22 mouse cellular contexts compared by ENCODE assay signal in genomic region chr7:44916881-44917280, GRCm38 (mm10). TPM values are rescaled to one million over a fixed set of nuclear protein-coding genes. Genes with fewer than 3 reads are reported as not detected.
DNase-seq lines count a peak whose midpoint lies in the region; ATAC-seq and TF ChIP-seq lines count a peak whose summit lies in the region.
"Had no signal": no experiment of that assay in that cellular context is flagged by ENCODE, and none has a peak within 500 bp of the region (broad histone marks: within the 10 kb centered on the region; RNA-seq: fewer than 3 reads in every experiment).

No protein-coding gene starts in this region.

- no peaks in the 10 kb centered on the region for H3K27me3 ChIP-seq in intestine, embryonic 14.5 days (replicated peaks; ENCODE audit: control insufficient read depth, insufficient read depth, low read length)
- no peaks in the 10 kb centered on the region for H3K27me3 ChIP-seq in intestine, embryonic 15.5 days (replicated peaks)
- H3K27me3 ChIP-seq in liver, embryonic 12.5 days (replicated peaks), result no peaks in the 10 kb centered on the region
- H3K27me3 ChIP-seq in limb, embryonic 15.5 days, result no peaks in the 10 kb centered on the region
- H3K27me3 ChIP-seq: limb, embryonic 12.5 days had no signal

- WGBS in intestine, embryonic 14.5 days, result 86% methylated on average over 4 of the region's 4 CpGs
- 89% methylated on average over 4 of the region's 4 CpGs for WGBS in intestine, embryonic 15.5 days
- WGBS in liver, embryonic 12.5 days (ENCODE audit: insufficient replicate concordance), result 84% methylated on average over 4 of the region's 4 CpGs
- WGBS in limb, embryonic 15.5 days, result 88% methylated on average over 4 of the region's 4 CpGs

- peak; percentile 28; the same call in 1 of the 2 replicates for ATAC-seq in intestine, embryonic 14.5 days (replicated peaks; ENCODE audit: low FRiP score, low TSS enrichment, low read depth)
- no peak for ATAC-seq in intestine, embryonic 15.5 days
- ATAC-seq in liver, embryonic 12.5 days, result no peak
- 0 out of 2 replicates have a peak, but pooled peaks have one; percentile 30 for ATAC-seq in limb, embryonic 15.5 days (ENCODE audit: insufficient number of reproducible peaks, low FRiP score, low TSS enrichment, low read depth)
- no peak for ATAC-seq in granulocyte monocyte progenitor cell, adult 5-6 weeks (replicated peaks; ENCODE audit: poor library complexity, severe bottlenecking)
- ATAC-seq: forebrain, embryonic 16.5 days had no signal

- H3K9me3 ChIP-seq in intestine, embryonic 14.5 days (ENCODE audit: control insufficient read depth, low read length), result no peaks in the 10 kb centered on the region
- no peaks in the 10 kb centered on the region for H3K9me3 ChIP-seq in intestine, embryonic 15.5 days
- no peaks in the 10 kb centered on the region for H3K9me3 ChIP-seq in liver, embryonic 12.5 days (replicated peaks)
- H3K9me3 ChIP-seq in limb, embryonic 15.5 days, result no peaks in the 10 kb centered on the region
- H3K9me3 ChIP-seq: limb, embryonic 12.5 days had no signal

- DNase-seq in gastrocnemius, adult 2 months, result no peak
- no peak for DNase-seq in gastrocnemius, postnatal 10 days
- DNase-seq in intestine, embryonic 14.5 days (ENCODE audit: low spot score), result no peak
- no peak for DNase-seq in liver
- DNase-seq: adrenal gland, adult 8-10 months; cerebellum, adult 18-20 months; kidney, postnatal 25 days; layer of hippocampus, postnatal 36 days; lung, postnatal 14 days; thymus, postnatal 14 days had no signal

- H3K36me3 ChIP-seq in intestine, embryonic 14.5 days (ENCODE audit: control insufficient read depth, insufficient read depth, low read length), result peaks cover 49% of the 10 kb centered on the region
- H3K36me3 ChIP-seq in intestine, embryonic 15.5 days, result peaks cover 25% of the 10 kb centered on the region
- peaks cover 96% of the 10 kb centered on the region for H3K36me3 ChIP-seq in liver, embryonic 12.5 days
- H3K36me3 ChIP-seq in limb, embryonic 15.5 days, result peaks cover 62% of the 10 kb centered on the region

- H3K9ac ChIP-seq in intestine, embryonic 14.5 days (ENCODE audit: low read length), result no peak overlapping the region
- no peak overlapping the region for H3K9ac ChIP-seq in intestine, embryonic 15.5 days
- no peak overlapping the region for H3K9ac ChIP-seq in liver, embryonic 12.5 days
- no peak overlapping the region for H3K9ac ChIP-seq in limb, embryonic 15.5 days
- H3K9ac ChIP-seq: limb, embryonic 12.5 days had no signal

- intact Hi-C loops in gastrocnemius, adult 2 months (cut with DNase I), result no loop called here

- no peak overlapping the region for H3K4me3 ChIP-seq in gastrocnemius, adult 2 months
- no peak overlapping the region for H3K4me3 ChIP-seq in intestine, embryonic 14.5 days (ENCODE audit: low read depth, low read length)
- H3K4me3 ChIP-seq in intestine, embryonic 15.5 days (replicated peaks), result no peak overlapping the region
- no peak overlapping the region for H3K4me3 ChIP-seq in liver, embryonic 12.5 days
- H3K4me3 ChIP-seq in limb, embryonic 15.5 days, result no peak overlapping the region
- H3K4me3 ChIP-seq: erythroblast, embryonic 14.5 days; limb, embryonic 12.5 days; myocyte had no signal

- TF ChIP-seq CTCF in gastrocnemius, adult 2 months (IDR thresholded peaks at IDR 0.05), result no peak

- H3K4me1 ChIP-seq in intestine, embryonic 14.5 days (replicated peaks; ENCODE audit: control insufficient read depth, insufficient read depth, low read length), result no peaks in the 10 kb centered on the region
- peaks cover 4% of the 10 kb centered on the region; the same call in 1 of the 2 replicates for H3K4me1 ChIP-seq in intestine, embryonic 15.5 days (replicated peaks)
- peaks cover 39% of the 10 kb centered on the region for H3K4me1 ChIP-seq in liver, embryonic 12.5 days
- 0 out of 2 replicates have a peak, but pooled peaks cover 4% of the 10 kb centered on the region for H3K4me1 ChIP-seq in limb, embryonic 15.5 days
- H3K4me1 ChIP-seq: limb, embryonic 12.5 days had no signal

- no peak overlapping the region for H3K4me2 ChIP-seq in intestine, embryonic 14.5 days (ENCODE audit: low read length)
- no peak overlapping the region for H3K4me2 ChIP-seq in intestine, embryonic 15.5 days (replicated peaks)
- H3K4me2 ChIP-seq in liver, embryonic 12.5 days, result no peak overlapping the region
- H3K4me2 ChIP-seq in limb, embryonic 15.5 days, result no peak overlapping the region
- H3K4me2 ChIP-seq: heart, embryonic 11.5 days; limb, embryonic 12.5 days had no signal

- peak overlapping the region; percentile 81 for H3K27ac ChIP-seq in gastrocnemius, adult 2 months
- H3K27ac ChIP-seq in intestine, embryonic 14.5 days (ENCODE audit: low read depth), result no peak overlapping the region
- H3K27ac ChIP-seq in intestine, embryonic 15.5 days, result no peak overlapping the region
- 0 out of 2 replicates have a peak overlapping the region, but pooled peaks have one; percentile 74 for H3K27ac ChIP-seq in liver, embryonic 12.5 days
- H3K27ac ChIP-seq in limb, embryonic 15.5 days, result no peak overlapping the region
- H3K27ac ChIP-seq: limb, embryonic 12.5 days had no signal

RNA-seq across cellular contexts. Expression of gene Ap2a1, which starts 12.4 kb away (rescaled TPM):
- 10 to 100 TPM; 59.1 to 62.6 TPM for total RNA-seq in gastrocnemius, adult 2 months (2021)
- 10 to 100 TPM; 59.0 to 65.0 TPM for total RNA-seq in gastrocnemius, postnatal 10 days (2021)
- 62.9 and 68.3 TPM in 2 replicates for polyA plus RNA-seq in intestine, embryonic 14.5 days (2014; fragmentation: Nextera tagmentation; extraction: Ambion mirVana)
- polyA plus RNA-seq in intestine, embryonic 15.5 days (2015; fragmentation: Nextera tagmentation; extraction: Ambion mirVana), result 60.1 and 65.0 TPM in 2 replicates
- 85.1 and 86.5 TPM in 2 replicates for polyA plus RNA-seq in liver, embryonic 12.5 days (2016; fragmentation: Nextera tagmentation; extraction: Ambion mirVana)
- 68.8 and 71.9 TPM in 2 replicates for polyA plus RNA-seq in limb, embryonic 15.5 days (2015; fragmentation: Nextera tagmentation; extraction: Ambion mirVana)
- total RNA-seq in granulocyte monocyte progenitor cell, adult 5-6 weeks (2014; fragmentation: Nextera tagmentation), result 40.8 and 84.2 TPM in 2 replicates
- 28.6 and 30.1 TPM in 2 replicates for total RNA-seq in granulocyte monocyte progenitor cell, adult 5-6 weeks (2017)

RNA-seq across cellular contexts. Expression of gene Fuz, which starts 21.0 kb away (rescaled TPM):
- total RNA-seq in gastrocnemius, adult 2 months (2021), result 10 to 100 TPM; 16.4 to 18.6 TPM
- total RNA-seq in gastrocnemius, postnatal 10 days (2021), result 10 to 100 TPM; 15.0 to 18.1 TPM
- polyA plus RNA-seq in intestine, embryonic 14.5 days (2014; fragmentation: Nextera tagmentation; extraction: Ambion mirVana), result 17.8 and 19.7 TPM in 2 replicates
- polyA plus RNA-seq in intestine, embryonic 15.5 days (2015; fragmentation: Nextera tagmentation; extraction: Ambion mirVana), result 17.0 and 18.8 TPM in 2 replicates
- 9.0 and 11.4 TPM in 2 replicates for polyA plus RNA-seq in liver, embryonic 12.5 days (2016; fragmentation: Nextera tagmentation; extraction: Ambion mirVana)
- 22.8 and 24.2 TPM in 2 replicates for polyA plus RNA-seq in limb, embryonic 15.5 days (2015; fragmentation: Nextera tagmentation; extraction: Ambion mirVana)
- 13.6 TPM in 2 replicates for total RNA-seq in granulocyte monocyte progenitor cell, adult 5-6 weeks (2014; fragmentation: Nextera tagmentation)
- 16.5 and 18.0 TPM in 2 replicates for total RNA-seq in granulocyte monocyte progenitor cell, adult 5-6 weeks (2017)

RNA-seq across cellular contexts. Expression of gene Med25, which starts 24.4 kb away (rescaled TPM):
- total RNA-seq in gastrocnemius, adult 2 months (2021), result 10 to 100 TPM; 53.1 to 68.5 TPM
- total RNA-seq in gastrocnemius, postnatal 10 days (2021), result 10 to 100 TPM; 44.7 to 53.5 TPM
- 66.2 and 75.8 TPM in 2 replicates for polyA plus RNA-seq in intestine, embryonic 14.5 days (2014; fragmentation: Nextera tagmentation; extraction: Ambion mirVana)
- polyA plus RNA-seq in intestine, embryonic 15.5 days (2015; fragmentation: Nextera tagmentation; extraction: Ambion mirVana), result 88.2 and 91.8 TPM in 2 replicates
- polyA plus RNA-seq in liver, embryonic 12.5 days (2016; fragmentation: Nextera tagmentation; extraction: Ambion mirVana), result 60.4 and 61.0 TPM in 2 replicates
- 103 and 109 TPM in 2 replicates for polyA plus RNA-seq in limb, embryonic 15.5 days (2015; fragmentation: Nextera tagmentation; extraction: Ambion mirVana)
- 26.7 and 51.2 TPM in 2 replicates for total RNA-seq in granulocyte monocyte progenitor cell, adult 5-6 weeks (2014; fragmentation: Nextera tagmentation)
- total RNA-seq in granulocyte monocyte progenitor cell, adult 5-6 weeks (2017), result 9.2 and 15.6 TPM in 2 replicates

RNA-seq across cellular contexts. Expression of gene Tsks, which starts 26.1 kb away (rescaled TPM):
- not detected for total RNA-seq in gastrocnemius, adult 2 months (2021)
- total RNA-seq in gastrocnemius, postnatal 10 days (2021), result not detected
- not detected in 2 replicates for polyA plus RNA-seq in intestine, embryonic 14.5 days (2014; fragmentation: Nextera tagmentation; extraction: Ambion mirVana)
- 0.14 TPM in 1 of 2 replicates, not detected in the other for polyA plus RNA-seq in intestine, embryonic 15.5 days (2015; fragmentation: Nextera tagmentation; extraction: Ambion mirVana)
- polyA plus RNA-seq in liver, embryonic 12.5 days (2016; fragmentation: Nextera tagmentation; extraction: Ambion mirVana), result 0.33 TPM in 1 of 2 replicates, not detected in the other
- polyA plus RNA-seq in limb, embryonic 15.5 days (2015; fragmentation: Nextera tagmentation; extraction: Ambion mirVana), result 0.17 TPM in 1 of 2 replicates, not detected in the other
- total RNA-seq in granulocyte monocyte progenitor cell, adult 5-6 weeks (2014; fragmentation: Nextera tagmentation), result not detected in 2 replicates
- 0.17 TPM in 1 of 2 replicates, not detected in the other for total RNA-seq in granulocyte monocyte progenitor cell, adult 5-6 weeks (2017)
- total RNA-seq: adrenal gland, adult 8-10 months; gastrocnemius, adult 8-10 months; neutrophil, adult 5-6 weeks had no signal
- polyA plus RNA-seq: erythroblast, embryonic 14.5 days; heart, embryonic 11.5 days; myocyte; small intestine, adult 2 months had no signal

RNA-seq across cellular contexts. Expression of gene Ptov1, which starts 47.3 kb away (rescaled TPM):
- 100 to 1,000 TPM; 126 to 137 TPM for total RNA-seq in gastrocnemius, adult 2 months (2021)
- 100 to 1,000 TPM; 210 to 216 TPM for total RNA-seq in gastrocnemius, postnatal 10 days (2021)
- 318 and 338 TPM in 2 replicates for polyA plus RNA-seq in intestine, embryonic 14.5 days (2014; fragmentation: Nextera tagmentation; extraction: Ambion mirVana)
- 239 and 253 TPM in 2 replicates for polyA plus RNA-seq in intestine, embryonic 15.5 days (2015; fragmentation: Nextera tagmentation; extraction: Ambion mirVana)
- 114 and 121 TPM in 2 replicates for polyA plus RNA-seq in liver, embryonic 12.5 days (2016; fragmentation: Nextera tagmentation; extraction: Ambion mirVana)
- polyA plus RNA-seq in limb, embryonic 15.5 days (2015; fragmentation: Nextera tagmentation; extraction: Ambion mirVana), result 286 and 373 TPM in 2 replicates
- 67.0 and 95.4 TPM in 2 replicates for total RNA-seq in granulocyte monocyte progenitor cell, adult 5-6 weeks (2014; fragmentation: Nextera tagmentation)
- 24.4 and 32.1 TPM in 2 replicates for total RNA-seq in granulocyte monocyte progenitor cell, adult 5-6 weeks (2017)

Comparison
In these comparisons a context has a peak if more than half of its experiments do, and no peak if none do; other contexts are left out.
1. ATAC-seq: peak in intestine, embryonic 14.5 days (single experiment) and limb, embryonic 15.5 days (single experiment); none in intestine, embryonic 15.5 days (single experiment), liver, embryonic 12.5 days (single experiment) and granulocyte monocyte progenitor cell, adult 5-6 weeks (single experiment).
2. H3K27ac ChIP-seq: peak in gastrocnemius, adult 2 months (single experiment) and liver, embryonic 12.5 days (single experiment); none in intestine, embryonic 14.5 days (single experiment), intestine, embryonic 15.5 days (single experiment) and limb, embryonic 15.5 days (single experiment).